Mouse (Mus musculus) thymus, postnatal 14 days (tissue): Measurements from ENCODE around the gene Gm10197.

Experiments used
- DNase-seq: peaks from one replicate; pipeline ENCODE4 v3.0.0; 2021

Gene Gm10197

DNA sequence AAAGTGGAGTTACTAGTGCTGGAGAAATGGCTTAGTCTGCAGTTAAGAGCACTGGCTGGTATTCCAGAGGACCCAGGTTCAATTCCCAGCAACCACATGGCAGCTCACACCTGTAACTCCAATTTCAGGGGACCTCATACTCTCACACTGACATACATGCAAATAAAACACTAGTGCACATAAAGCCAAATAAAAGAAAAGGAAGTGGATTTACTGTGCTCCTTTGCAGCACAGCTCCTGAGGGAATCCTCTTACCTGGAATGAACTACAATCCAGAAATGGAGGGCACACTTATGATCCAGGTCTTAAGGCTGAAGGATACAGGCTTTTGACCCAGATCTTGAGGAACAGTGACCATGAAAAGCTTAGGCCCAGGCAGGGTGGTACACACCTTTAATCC lies 22.1 kb upstream of the Gm10197 start:
- no peak for DNase-seq

DNA sequence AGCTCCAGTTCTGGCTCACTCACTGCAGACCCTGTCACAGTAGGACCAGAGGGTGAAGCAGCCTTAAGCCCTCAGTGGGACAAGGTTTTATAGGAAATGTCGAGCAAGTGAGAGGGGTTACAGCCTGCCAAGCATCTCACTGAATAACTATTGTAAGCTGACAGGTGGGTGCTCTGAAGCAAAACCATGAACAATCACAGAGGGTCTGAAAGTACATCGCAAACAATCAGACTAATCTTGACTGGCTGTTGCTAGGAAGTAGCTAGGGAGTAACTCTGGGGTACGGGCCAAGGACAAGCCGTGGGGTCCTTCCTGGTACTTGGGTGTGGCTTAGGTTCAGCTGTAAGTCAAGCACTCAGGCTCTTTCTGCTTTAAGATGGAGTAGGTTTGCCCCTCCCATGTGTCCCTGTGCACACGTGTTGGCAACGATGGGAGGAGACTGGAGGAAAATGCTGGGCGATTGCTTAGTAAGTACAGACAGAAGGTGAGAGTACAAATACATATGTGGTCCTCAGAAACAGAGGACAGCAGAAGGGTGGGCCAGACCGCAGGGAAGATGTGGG lies 21.3 kb upstream of the Gm10197 start:
- no peak for DNase-seq

- no peak for DNase-seq
These were observed 20.2 kb upstream of the Gm10197 start for GRCm38 (mm10) chr19:53391787-53392186.

DNA sequence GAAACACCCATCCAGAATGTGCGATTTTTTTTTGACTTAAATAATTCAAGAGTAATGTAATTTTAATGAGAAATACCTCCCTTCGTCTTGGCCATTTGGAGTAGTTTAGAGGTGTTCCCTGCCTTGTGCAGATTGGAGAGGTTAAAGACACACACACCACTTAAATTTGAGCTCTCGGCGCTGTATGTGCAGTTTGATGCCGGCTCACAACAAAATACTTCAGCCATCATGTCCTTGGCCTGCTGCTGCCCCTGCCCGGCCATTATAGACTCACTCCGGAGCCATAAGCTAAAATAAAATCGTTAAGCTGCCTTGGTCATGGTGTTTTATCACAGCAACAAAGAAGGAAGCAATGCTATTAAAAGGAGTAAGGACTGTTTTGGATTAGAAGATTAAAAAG lies 19.8 kb upstream of the Gm10197 start:
- DNase-seq = no peak

DNA sequence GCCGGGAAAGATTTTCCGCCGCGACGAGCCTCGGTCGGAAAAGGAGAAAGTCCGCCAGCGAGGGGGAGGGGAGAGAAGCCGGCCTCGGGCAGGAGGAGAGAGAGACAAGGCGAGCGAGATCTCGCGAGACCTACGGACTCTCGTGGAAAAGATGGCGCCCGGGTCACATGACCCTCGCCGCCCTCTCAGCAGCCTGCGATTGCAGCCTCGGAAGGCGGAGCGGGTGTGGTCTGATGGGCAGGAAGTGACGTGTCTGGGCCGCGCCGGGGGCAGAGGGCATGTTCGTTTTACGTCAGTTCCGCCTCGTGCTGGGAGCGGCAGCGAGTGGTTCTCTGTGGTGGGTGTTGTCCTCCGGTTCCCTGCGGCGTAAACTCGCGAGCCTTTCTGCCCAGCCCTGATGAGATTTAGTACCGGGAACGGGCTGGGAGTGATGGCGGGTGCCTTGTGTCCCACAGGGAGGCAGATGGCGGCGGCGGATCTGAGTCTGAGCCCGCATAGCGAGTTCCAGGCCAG lies 19.0 kb upstream of the Gm10197 start, which contains the start of gene Smndc1:
TSS of gene Smndc1 (minus strand) at position 84 of the 513 bp plus-strand sequence.
- DNase-seq = peak; percentile 99

DNA sequence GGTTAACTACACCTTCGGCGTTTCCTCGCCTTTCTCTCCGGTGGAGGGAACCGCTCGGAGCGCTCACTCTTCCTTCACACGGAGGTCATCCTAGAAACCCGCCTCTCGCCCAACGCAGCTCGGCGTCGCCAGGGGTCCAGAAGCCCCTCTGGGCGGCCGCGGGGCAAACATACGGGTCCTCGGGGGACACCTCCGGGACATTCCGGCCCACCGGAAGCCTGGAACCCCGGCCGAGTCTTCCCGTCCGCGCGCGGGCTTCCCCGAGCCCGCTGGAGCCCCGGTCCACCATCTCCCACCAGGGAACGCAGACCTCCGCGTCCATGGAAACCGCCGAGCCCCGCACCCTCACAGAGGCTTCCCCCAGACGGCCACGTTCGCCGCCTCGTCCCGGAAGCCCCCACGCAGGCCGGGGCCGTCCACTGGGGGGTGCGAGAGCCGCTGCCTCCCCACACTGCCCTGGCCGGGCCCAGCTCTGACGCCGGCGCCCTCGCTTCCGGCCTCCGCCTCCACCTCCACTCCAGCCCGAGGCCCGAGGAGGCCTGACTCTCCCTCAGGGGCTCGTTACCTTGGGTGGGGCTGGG lies 18.4 kb upstream of the Gm10197 start:
- no peak for DNase-seq

DNA sequence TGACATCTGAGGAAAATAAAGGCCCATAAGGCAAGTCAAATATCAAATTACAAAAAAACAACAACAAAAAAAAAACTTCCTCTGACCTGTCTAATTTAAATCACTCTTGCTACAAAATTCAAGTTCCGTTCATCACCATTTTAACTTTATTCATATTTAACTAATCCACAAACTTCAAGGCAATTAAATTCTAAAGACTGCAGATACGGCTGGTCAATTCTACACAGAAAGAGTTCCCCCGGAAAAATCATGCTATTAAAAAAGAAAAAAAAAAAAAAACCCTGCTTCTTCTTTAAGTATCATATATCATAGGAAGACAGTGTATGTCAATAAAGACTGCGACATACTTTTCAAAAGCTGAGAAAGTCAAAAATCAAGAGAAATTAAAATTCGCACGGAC lies 17.9 kb upstream of the Gm10197 start:
- DNase-seq = no peak

- DNase-seq = no peak
These were observed 11.8 kb upstream of the Gm10197 start for GRCm38 (mm10) chr19:53383336-53383735.

DNA sequence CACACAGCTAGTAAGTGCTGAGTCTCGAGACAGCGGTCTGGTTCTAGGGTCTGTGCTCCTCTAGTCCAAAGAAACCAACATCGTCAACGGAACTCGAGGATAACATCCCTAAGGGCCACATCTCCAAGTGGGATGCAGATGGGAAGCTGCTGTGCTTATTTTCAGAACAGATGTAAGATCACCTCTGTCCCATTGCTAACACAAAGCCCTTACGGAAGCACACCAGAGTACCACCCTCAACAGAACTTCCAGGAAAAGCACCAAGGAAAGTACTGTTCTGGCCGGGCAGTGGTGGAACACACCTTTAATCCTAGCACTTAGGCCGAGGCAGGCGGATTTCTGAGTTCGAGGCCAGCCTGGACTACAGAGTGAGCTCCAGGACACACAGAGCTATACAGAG lies 6.9 kb upstream of the Gm10197 start:
- DNase-seq = no peak

DNA sequence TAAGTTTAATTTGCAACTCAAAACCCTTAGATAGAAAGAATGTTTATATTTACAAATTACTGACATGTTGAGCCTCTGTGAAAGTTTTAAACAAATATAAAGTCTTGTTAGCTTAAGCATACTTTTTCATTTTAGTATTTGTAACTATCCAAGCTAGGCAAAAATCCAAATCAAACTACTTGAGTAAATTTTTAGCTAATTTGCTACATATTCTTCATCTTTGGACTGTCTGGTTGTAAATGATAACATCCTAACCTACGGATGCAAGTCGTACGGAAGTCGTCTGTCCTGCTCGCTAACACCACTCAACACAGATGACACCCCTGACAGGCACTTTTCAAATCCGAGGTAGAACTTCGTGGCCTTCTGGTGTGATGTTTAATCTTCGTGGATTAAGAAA lies 6.1 kb upstream of the Gm10197 start:
- DNase-seq = no peak

- DNase-seq = no peak
These were observed 4.2 kb upstream of the Gm10197 start for GRCm38 (mm10) chr19:53375816-53376215.

DNA sequence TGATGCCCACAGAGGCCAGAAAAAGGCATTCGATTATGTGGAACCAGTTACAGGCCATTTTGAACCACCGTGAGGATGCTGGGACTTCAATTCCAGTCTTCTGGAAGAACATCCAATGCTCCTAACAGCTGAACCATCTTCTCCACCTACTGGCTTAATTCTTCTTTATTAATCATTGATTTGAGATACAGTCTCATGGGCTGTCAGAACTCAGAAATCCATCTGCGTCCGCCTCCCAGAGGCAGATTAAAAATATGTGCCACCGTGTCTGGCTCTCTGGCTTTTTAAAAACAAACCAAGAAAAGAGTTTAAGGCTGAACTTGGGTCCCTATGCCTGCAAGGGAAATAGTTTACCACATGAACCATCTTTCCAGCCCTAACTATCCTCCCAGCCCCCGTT lies 3.7 kb upstream of the Gm10197 start:
- no peak for DNase-seq

DNA sequence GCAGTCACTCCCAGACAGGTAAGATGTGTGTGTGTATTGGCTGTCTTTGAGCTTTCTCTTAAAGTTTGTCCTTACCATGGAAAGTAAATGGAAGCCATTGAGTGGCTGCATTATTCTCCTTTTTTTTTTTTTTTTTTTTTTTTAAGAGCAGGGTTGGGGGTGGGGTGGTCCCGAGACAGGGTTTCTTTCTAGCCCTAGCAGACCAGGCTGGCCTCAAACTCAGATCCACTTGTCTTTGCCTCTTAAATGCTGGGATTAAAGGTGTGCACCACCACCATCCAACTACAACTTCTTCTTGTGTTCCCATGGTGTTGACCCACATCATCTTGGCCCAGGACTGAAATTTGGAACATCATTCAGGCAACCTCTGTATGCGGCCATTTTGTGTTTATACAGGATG lies 2.0 kb upstream of the Gm10197 start:
- DNase-seq = no peak

DNA sequence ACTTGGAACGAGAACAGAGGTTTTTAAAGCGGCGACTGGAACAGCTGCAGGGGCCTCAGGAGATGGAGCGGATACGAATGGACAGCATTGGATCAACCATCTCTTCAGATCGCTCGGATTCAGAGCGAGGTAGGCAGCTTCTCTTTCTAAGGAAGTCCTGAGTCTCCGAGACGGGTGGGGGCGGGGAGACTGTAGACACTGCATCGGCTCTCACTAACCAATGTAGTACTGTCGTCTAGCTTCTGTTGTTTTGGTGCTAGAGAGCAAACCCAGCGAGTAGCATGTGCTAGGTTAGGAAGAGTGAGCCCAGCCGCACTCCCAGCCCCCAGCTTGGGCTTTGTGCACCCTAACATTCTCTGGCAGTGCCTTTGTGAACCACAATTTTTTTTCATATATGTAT lies 1.3 kb downstream of the Gm10197 start:
- DNase-seq = no peak

GRCm38 (mm10) chr19:53369469-53370043 lies 2.0 kb downstream of the Gm10197 start:
- DNase-seq = peak; percentile 83

DNA sequence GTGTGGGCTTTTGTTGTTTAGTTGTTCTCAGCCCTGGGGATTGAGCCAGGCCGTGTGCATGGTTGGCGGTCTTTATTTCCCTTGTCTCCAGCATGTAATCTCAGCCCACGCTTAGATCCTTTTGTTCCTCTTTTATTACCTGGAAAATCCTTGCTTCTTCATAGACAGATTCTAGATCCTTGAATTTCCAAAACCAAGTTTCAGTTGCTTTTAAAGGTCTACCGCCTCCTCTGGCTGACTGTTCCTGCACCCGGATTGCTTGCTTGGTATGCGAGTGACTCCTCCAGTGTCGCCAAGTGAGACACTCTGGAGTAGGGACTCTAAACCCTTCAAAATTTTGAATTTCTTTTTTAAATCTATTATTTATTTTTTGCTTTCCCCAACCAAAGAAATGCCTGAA lies 4.7 kb downstream of the Gm10197 start:
- no peak for DNase-seq

GRCm38 (mm10) chr19:53366057-53366775 lies 5.3 kb downstream of the Gm10197 start:
- no peak for DNase-seq

DNA sequence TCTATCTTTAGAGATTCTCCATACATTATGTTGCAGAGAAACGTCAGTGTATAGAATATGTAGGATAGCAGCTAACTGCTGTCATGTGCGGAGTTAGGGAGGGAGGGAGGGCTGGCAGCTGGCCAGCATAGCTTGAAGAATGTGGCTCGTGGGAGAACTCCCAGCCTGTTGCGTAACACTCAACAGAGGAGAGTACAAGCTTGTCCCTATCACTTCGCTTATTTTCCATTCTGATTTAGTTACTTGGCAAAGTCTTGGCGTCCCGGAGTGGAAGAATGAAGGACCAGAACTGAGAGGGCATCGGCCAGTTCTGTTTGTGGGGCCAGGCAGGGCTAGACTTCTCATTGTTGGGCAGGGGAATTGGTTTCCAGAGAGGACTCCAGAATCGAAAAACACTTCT lies 6.6 kb downstream of the Gm10197 start:
- DNase-seq = no peak

GRCm38 (mm10) chr19:53364551-53364950 lies 7.0 kb downstream of the Gm10197 start:
- no peak for DNase-seq

GRCm38 (mm10) chr19:53362967-53363366 lies 8.6 kb downstream of the Gm10197 start:
- DNase-seq = peak; percentile 70

DNA sequence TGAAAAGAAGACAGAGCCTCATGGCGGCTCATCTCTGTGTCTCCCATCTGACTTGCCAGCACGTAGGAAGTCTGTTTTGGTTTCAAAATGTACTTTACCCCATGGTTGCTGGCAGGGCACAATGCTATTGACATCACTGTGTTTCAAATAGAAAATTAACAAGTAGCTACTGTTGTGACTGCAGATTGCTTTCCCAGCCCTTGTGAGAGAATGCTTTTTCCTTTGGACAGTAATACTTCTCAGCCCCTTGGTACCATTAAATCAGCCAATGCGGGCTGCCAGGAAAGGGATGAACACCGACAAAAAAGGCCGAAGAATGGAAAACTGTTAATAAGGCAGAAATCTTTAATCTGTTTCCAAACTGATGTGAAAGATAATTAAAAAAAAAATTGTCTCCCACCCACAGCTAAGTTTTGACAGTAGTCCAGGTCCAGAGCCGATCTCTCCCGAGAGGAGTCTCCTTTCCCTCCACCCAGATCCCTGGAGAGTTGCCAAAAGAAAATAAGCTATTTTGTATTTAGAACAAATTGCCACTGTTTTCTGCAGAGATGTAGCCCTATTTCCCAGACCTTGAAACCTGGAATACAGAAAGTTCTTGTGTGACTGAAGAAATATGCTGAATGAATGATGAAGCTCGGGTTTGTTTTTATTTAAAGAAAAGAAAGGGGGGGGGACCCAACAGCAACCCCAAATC lies 11.2 kb downstream of the Gm10197 start:
- DNase-seq = no peak

DNA sequence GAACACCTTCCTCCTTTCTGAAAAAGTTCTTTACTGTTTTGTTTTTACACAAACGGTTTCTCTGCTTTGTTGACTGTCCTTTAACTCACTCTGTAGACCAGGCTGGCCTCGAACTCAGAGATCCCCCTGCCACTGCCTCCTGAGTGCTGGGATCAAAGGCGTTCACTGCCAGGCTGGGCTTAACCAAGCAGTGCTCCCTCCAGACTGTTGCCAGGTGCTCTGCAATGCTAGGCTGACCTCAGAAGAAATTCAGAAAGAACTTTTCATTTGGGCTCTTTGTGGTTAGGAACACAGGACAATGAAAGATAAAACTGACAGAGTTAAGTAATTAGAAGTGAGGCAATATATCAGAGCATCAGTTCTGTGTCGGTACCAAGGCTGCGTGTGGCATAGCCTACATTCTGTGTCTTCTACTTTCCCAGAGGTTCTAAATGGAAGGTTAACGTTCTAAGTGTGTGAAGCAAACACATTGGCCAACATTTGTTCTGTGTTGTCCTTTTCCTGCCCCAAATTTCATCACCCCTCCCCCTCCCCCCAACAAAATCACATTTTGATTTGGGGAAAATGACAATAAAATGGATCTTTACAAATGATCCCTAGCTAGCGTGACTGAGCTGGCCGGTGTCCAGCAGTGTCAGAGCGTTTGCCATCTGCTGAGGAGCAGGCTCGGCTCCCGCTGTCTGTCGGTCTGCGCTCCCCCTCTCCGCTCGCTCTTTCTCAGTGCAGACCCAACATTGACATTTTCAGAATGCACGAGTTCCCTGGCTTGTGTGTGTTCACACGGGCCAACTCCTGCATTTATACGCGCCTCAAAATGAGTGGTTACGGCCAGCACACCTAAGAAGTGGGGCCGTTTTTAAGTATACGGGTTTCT lies 12.2 kb downstream of the Gm10197 start:
- no peak for DNase-seq
